Mouse (Mus musculus): Measurements from ENCODE around the gene Rsph9.

Gene Rsph9

DNA sequence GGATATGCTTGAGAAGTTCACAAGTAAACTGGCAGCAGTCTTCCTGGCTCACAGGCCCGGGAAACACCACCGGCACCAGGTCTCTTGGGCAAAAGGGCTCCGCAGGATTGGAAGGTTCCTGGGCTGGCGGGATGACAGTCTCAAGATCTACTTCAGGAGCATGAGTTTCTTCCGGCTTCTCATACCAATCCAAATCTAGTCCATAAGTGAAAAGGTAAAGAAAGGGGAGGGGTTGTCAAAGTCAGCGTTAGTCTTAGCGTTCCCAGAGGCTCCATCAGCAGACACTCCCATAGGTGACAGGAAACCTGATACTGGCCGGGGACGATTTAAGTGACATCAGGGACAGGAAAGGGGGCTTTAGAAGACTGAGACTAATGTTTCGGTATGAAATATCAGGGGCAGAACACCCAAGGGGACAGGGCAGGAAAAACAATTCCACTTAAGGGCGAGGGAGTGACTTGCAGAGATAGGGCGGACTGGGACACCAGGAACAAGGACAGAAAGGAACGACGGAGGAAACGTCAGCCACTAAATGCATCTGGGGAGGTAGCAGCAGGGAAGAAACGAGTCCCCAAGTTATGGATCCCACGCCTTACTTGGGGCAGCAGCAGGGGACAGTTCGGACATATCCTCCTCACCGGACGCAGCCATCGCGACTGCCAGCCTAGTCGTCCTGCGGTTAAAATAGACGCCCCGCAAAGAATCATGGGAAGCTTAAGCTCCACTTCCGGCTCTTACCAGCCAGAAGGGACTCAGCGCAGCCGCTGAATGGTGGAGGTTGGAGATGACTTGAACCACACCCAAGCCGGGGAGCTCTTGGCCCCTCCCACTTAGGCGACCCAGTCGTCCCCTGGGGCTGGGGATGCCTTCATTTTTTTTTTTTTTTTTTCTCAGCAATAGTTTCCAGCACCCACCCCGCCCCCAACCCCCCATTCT is 9.1 kb upstream of the Rsph9 start, which contains the start of gene Mad2l1bp:
TSS of gene Mad2l1bp (minus strand) at position 707 of the 936 bp plus-strand sequence.
- CTCF ChIA-PET = interaction anchor here (0.5 kb wide), 1 partner anchor 521 kb away, joined by 5 read pairs; no protein-coding TSS in a partner anchor

DNA sequence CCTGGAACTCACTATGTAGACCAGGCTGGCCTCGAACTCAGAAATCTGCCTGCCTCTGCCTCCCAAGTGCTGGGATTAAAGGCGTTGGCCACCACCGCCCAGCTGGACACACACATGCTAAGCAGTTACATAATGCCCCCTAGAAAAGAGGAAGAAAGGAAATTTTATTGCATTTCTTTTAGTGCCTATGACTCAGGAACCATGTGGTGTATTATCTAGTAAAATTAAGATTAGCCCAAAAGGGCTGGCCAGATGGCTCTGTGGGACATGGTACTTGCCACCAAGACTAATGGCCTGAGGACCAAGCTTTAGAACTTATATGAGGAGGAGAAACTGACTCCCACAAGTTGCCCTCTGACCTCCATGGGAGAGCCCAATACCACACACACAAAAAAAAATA is 4.1 kb downstream of the Rsph9 start:
- CTCF ChIA-PET = no interaction called here

DNA sequence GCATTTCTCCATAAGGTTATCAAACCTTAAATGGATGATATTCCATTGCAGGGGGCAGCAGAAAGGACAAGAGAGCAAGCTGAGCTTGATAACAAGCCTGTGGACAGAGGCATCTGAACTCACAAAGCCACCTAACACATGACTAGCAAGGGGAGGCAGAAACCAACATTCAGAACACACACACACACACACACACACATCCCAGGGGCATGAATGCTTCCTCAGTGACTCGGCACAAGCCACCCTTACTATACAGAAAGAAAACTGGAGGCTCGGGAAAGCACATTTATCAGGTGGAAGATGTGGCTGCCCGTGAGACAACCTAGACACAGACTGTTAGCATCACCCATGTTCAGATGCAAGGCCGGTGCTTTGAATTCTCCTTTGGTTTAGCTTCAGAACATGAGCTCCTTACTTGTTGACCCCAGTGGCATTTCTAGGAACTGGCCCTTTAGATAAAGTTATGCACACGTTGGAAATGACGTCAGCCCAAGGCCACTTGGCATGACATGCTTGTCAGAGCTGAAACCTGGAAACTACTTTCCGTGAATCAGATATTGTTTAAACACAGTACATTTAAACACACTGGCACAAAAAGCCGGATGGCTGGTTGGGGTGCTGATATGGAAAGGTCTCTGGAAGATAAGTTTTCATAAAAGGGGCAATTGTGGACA is 5.3 kb downstream of the Rsph9 start:
- CTCF ChIA-PET = no interaction called here

GRCm38 (mm10) chr17:46132862-46133261 is 11.2 kb downstream of the Rsph9 start:
- CTCF ChIA-PET = interaction anchor here (0.7 to 1.9 kb wide), 2 partner anchors 39 to 402 kb away, joined by 3 to 6 read pairs; no protein-coding TSS in a partner anchor

DNA sequence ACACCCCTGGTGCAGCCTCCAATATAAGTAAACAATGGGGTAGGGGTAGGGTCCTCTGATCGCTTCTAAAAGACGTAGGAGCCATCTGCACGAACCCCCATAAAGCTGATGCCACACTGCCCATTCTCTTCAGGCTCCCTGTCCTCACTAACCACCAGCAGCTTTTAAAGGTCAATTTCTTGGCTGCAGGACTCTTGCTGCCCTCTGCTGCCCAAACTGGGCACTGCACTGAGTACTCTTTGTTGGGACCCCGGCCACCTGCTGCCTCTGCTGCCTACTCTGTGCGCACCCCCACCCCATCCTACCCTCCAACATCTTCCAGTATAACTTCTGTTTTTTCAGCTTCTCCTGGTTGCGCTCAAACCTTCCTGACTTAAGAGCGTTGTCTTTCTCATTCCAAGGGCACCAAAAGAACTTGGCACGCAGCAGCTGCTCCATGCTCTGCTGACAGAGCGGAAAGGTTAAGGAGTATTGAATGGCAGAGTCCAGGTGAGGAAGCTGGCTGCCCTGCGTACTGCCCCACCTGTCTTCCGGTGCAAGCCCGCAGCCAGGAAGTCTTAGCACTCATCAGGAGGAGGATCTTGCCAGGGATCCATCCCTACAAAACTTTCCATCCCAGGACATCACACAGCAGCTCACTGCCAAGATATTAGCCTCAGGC is 11.8 kb downstream of the Rsph9 start:
- CTCF ChIA-PET = interaction anchor here (0.5 to 1.9 kb wide), 3 partner anchors 40 to 557 kb away, joined by 3 to 9 read pairs (median 6); no protein-coding TSS in a partner anchor

- CTCF ChIA-PET = no interaction called here
Measured at GRCm38 (mm10) chr17:46129741-46130498, 14.1 kb downstream of the Rsph9 start.

- CTCF ChIA-PET = no interaction called here
Measured at GRCm38 (mm10) chr17:46127814-46128493, 16.1 kb downstream of the Rsph9 start.

- CTCF ChIA-PET = no interaction called here
Measured at GRCm38 (mm10) chr17:46126608-46127007, 17.4 kb downstream of the Rsph9 start.

GRCm38 (mm10) chr17:46123953-46124700 is 19.9 kb downstream of the Rsph9 start:
- CTCF ChIA-PET = no interaction called here

DNA sequence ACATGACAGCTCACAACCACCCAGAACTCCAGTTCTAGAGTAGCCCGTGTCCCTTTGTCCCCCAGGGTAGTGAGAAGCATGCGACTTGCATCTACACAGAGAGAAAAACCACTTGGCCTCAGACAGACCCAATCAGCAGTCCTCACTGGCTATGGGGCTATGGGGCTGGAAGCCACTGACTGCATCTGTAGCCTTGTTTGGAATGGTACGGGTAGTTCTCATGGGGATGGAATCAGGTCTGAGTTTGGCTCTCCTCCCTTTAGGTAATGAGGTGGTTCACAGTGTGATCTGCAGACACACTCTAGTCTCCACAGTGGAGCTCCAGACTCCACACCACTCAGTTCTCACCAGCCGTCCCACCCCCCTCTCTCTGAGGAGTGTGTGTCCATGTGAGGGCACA is 20.7 kb downstream of the Rsph9 start:
- CTCF ChIA-PET = no interaction called here

GRCm38 (mm10) chr17:46122791-46123190 is 21.2 kb downstream of the Rsph9 start:
- CTCF ChIA-PET = no interaction called here

DNA sequence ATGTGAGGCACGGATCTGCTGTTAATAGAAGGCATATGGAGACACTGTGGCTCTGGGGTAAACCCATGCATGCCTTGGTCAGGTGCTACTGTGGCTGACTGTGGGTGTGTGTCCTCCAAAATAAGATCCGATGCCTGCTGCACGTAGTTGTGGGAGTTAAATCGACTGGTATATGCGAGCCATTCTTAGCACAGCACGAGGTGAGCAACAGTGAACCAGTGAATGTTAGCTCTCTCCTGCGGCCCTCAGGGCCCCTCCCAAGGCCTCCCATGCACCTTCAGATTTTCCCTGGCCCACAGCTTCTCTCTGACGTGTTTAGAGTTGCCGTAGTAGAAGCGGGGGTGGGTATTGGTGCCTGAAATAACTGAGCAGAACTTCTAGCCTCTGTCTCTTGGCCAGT is 24.4 kb downstream of the Rsph9 start:
- CTCF ChIA-PET = no interaction called here

- CTCF ChIA-PET = no interaction called here
Measured at GRCm38 (mm10) chr17:46118423-46118850, 25.6 kb downstream of the Rsph9 start.

DNA sequence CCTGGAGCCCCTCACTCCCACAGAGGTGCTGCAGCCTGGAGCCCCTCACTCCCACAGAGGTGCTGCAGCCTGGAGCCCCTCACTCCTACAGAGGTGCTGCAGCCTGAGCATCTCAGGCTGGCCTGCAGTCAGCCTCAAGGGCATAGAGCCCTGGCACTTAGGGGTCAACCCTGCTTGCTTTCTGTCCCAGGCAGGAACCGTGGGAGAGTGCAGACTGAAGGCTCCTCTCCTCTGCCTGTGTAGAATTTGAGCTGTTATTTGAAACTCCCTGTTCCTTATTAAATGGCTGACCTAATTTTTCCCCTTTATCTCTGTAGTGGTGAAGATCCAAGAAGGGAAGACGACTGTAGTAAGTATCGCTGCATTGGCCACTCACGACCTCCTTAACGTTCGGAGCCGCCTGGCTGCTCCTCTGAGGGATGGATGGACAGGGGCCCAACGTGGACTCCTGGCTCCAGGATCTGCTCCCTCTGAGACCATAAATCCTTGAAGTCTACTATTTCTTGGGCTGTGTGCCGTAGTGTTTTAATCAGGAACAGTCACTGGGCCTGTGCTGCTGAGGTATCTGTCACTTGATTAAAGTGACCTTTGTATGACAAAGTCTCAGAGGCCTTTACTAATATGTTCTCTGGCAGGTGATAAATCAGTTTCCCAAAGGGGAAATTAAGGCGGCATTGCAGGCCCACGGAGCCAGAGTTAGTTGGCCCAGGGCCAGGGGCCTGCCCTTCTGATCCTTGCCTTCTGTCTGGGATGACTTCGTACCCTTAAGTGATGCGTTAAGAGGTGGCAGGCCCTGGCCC is 26.2 kb downstream of the Rsph9 start:
- CTCF ChIA-PET = no interaction called here

DNA sequence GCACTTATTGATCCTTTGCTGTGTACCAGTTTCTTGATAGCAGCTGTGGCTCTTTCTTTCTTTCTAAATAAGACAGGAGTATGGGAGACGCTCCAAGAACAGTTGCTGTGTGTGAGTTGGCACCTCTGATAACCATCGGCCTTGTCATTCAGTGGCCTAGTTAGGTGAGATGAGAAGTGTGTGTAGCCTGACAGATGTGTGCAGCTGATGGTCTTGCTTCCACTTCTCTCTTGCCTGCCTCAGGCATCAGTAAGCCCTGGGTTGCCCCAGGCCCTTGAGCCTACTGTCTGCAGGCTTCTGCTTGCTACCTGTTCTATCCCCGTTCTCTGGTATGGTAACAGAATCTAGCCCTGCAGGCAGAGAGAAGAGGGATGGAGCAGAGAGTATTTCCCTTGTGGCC is 27.1 kb downstream of the Rsph9 start:
- CTCF ChIA-PET = no interaction called here

GRCm38 (mm10) chr17:46116138-46116537 is 27.9 kb downstream of the Rsph9 start:
- CTCF ChIA-PET = no interaction called here

DNA sequence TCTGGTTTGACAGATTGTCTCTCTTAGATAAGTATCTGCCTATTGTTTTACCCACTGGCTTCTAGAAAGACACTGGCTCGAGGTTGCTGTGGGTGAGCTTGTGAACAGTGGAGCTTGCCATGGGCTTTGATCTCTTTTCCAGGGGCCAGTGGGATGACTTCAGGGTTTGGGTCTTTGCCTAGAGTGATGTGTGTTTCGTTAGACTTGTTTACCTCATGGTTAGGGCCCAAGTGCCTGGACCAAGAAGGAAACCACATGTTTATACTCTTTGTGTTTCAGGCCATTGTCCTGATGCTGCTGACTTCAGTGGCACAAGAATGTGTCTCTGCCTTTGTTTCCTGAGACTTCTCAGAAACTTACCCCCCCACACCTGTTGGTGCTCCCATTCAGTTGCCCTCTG is 28.5 kb downstream of the Rsph9 start:
- CTCF ChIA-PET = no interaction called here

DNA sequence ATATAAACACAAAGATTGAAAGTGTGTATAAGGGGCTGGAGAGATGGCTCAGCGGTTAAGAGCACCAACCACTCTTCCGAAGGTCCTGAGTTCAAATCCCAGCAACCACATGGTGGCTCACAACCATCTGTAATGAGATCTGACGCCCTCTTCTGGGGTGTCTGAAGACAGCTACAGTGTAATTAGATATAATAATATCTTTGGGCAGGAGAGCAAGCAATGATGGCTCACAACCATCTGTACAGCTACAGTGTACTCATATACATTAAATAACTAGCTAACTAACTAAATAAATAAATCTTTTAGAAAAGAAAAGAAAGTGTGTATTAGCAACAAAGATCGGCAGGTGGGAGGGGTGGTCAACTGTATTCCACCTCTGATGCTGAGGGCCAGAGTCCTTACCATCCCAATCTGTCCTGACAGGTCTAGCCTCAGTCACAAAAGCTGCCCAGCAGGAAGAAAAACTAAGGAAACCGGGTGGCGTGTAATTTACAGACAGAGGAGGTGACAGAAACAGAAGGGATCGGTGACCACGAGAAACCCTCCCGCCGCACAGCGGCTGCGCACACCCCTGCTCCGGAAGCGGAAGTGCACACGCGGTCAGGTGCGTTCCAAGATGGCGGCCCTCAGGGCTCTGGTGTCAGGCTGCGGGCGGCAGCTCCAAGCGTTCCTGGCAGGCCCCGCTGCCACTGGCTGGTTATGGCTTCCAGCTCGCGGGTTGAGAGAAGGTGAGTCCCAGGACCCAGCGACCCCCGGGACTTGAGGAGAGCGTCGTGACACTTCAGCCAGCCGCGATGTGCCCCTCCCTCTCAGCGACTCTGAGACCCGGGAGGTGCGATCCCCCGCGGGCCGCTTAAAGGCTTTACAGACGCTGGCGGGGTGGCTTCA is 33.4 kb downstream of the Rsph9 start, which contains the start of gene Mrps18a:
TSS of gene Mrps18a (plus strand) at position 585 of the 888 bp plus-strand sequence.
- CTCF ChIA-PET = interaction anchor here (0.6 kb wide), 2 partner anchors 47 to 262 kb away, joined by 3 to 7 read pairs; no protein-coding TSS in a partner anchor
